Mouse (Mus musculus) layer of hippocampus, postnatal 14 days (tissue): ENCODE data around the gene Cldn6. TPM values are rescaled to one million over a fixed set of nuclear protein-coding genes. Genes with fewer than 3 reads are reported as not detected.

ENCODE experiments used
- DNase-seq, 2 experiments: peaks; one replicate each; pipeline ENCODE4 v3.0.0; 2021 to 2022; ENCODE audit warnings: low spot score in 2 of 2, mixed read lengths in 1 of 2
- long read RNA-seq, 2 experiments: library from polyadenylated mRNA; stranded (forward); transcript quantifications; one replicate each; pipeline ENCODE4 v2.0.0; 2021
- total RNA-seq, 2 experiments: library from RNA; stranded (reverse); gene quantifications; 2 replicates each; pipeline ENCODE4 v1.2.3; 2021

Gene Cldn6
- total RNA-seq, result not detected
- long read RNA-seq, experiment 1, result 0 reads
- long read RNA-seq, experiment 2, result 0 reads

- DNase-seq, result no peak
Observed at GRCm38 (mm10) chr17:23679127-23679835, at the start of gene Cldn6. Cldn6 (plus strand) TSS chr17:23679249.

- peak; percentile 78 to 80 for DNase-seq
Observed at GRCm38 (mm10) chr17:23630195-23631020, 48.6 kb upstream of the Cldn6 start.

GRCm38 (mm10) chr17:23631241-23631640 lies 47.8 kb upstream of the Cldn6 start:
- DNase-seq, result no peak

- no peak for DNase-seq
Observed at GRCm38 (mm10) chr17:23644613-23645495, 34.2 kb upstream of the Cldn6 start, which contains the start of gene Mmp25. Mmp25 (minus strand) TSS chr17:23645277.

- no peak for DNase-seq
Observed at GRCm38 (mm10) chr17:23645894-23646293, 33.2 kb upstream of the Cldn6 start.

- DNase-seq, result no peak
Observed at GRCm38 (mm10) chr17:23651363-23651762, 27.7 kb upstream of the Cldn6 start.

- DNase-seq, result no peak
Observed at GRCm38 (mm10) chr17:23653324-23653723, 25.7 kb upstream of the Cldn6 start.

GRCm38 (mm10) chr17:23654001-23654400 lies 25.0 kb upstream of the Cldn6 start:
- no peak for DNase-seq

GRCm38 (mm10) chr17:23654410-23654809 lies 24.6 kb upstream of the Cldn6 start:
- DNase-seq, result no peak

- no peak for DNase-seq
Observed at GRCm38 (mm10) chr17:23658450-23658849, 20.6 kb upstream of the Cldn6 start.

- no peak for DNase-seq
Observed at GRCm38 (mm10) chr17:23660117-23660875, 18.8 kb upstream of the Cldn6 start, which contains the start of gene Bicdl2. Bicdl2 (plus strand) TSS chr17:23660506.

GRCm38 (mm10) chr17:23660876-23661200 lies 18.2 kb upstream of the Cldn6 start:
- no peak for DNase-seq

- DNase-seq, result no peak
Observed at GRCm38 (mm10) chr17:23661526-23661925, 17.5 kb upstream of the Cldn6 start.

- no peak for DNase-seq
Observed at GRCm38 (mm10) chr17:23664556-23665021, 14.5 kb upstream of the Cldn6 start.

GRCm38 (mm10) chr17:23665511-23665910 lies 13.5 kb upstream of the Cldn6 start:
- no peak for DNase-seq

- no peak for DNase-seq
Observed at GRCm38 (mm10) chr17:23670516-23671074, 8.5 kb upstream of the Cldn6 start.

GRCm38 (mm10) chr17:23671519-23671918 lies 7.5 kb upstream of the Cldn6 start:
- no peak for DNase-seq

GRCm38 (mm10) chr17:23672761-23673160 lies 6.3 kb upstream of the Cldn6 start:
- DNase-seq, result no peak

- peak; percentile 96 to 97 for DNase-seq
Observed at GRCm38 (mm10) chr17:23673424-23674073, 5.5 kb upstream of the Cldn6 start, which contains the start of the genes Hcfc1r1 and Thoc6. Hcfc1r1 (plus strand) TSS chr17:23673596. Thoc6 (minus strand) TSS chr17:23673882.
